Mouse (Mus musculus): ENCODE measurements around the gene Cd164l2.

GRCm38 (mm10) chr4:133244289-133244688, 32.4 kb downstream of the Cd164l2 start:
- TF ChIP-seq POLR2A (IDR thresholded peaks at IDR 0.05; ENCODE audit: low read depth, low read length) (no peak), CTCF (IDR thresholded peaks at IDR 0.05; ENCODE audit: borderline replicate concordance, insufficient read depth, low read length) (no peak)

All from embryonic fibroblast, embryonic 13.5 days (primary cell).